Mouse (Mus musculus): Measurements from ENCODE around the gene Trim44.
A peak's percentile ranks its signal among the peaks of the same experiment; 100 is the strongest.

Trim44 gene

DNA sequence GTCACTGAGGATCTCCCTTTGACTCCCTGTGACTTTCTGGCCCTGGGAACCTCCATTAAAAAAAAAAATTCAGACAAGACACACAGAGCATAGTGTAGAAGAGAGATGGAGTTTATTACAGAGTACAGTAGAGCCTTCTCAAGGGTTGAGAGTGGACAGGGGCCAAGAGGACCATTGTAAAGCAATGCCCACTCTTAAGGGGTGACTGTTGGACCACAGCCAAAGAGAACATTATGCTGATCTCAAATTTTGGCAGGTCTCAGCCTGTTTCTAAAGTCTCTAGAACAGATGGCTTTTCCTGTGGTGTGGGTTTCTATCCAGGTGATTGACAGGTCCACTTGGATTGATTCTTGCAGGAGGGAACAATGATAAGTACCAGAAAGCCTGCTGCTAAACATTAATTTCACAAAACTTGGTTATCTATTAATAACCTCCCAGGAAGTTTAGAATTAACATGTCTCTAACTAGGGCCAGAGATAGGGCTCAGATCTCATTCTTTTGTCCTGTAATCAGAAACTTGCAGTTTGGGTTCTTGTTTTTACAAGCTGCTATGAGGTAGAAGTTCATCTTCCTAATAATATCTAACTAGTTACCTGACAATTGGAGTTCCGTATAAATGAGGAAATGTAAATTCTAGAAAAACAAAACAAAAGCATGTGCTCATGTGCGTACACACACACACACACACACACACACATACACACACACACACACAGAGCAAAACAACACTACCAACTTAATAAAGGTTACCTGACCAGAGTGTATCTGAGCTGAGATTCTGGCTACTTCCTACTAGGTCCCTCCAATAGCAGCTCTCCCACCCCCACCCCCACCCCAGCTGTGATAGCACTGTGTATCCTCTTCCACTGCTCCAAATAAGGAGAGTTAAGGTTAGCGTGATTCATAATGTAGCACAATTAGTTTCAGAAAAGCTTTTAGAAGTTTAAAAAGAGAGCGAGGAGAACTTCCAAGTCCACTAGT, 1.0 kb downstream of the Trim44 start:
- no peak for DNase-seq (ENCODE audit: low read depth, low spot score)

DNA sequence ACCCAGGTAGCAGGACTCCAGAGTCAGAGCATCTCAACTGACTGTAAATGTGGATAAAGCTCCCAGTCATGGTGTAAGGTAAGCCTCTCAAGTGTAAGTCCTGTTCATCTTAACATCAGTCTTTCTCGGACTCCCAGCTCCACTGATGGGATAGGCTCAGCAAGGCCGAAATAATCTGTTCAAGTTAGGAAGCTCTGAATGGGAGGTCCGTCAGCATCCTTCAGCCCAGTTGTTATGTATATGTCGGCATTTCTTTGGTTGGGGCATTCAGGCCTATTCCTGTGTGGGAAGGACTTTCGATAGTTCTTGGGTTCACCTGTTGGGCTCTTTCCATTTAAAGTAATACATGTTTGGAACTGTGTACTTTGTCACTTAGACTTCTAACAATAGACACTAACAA, 3.6 kb downstream of the Trim44 start:
- DNase-seq (ENCODE audit: low read depth, low spot score), result no peak

DNA sequence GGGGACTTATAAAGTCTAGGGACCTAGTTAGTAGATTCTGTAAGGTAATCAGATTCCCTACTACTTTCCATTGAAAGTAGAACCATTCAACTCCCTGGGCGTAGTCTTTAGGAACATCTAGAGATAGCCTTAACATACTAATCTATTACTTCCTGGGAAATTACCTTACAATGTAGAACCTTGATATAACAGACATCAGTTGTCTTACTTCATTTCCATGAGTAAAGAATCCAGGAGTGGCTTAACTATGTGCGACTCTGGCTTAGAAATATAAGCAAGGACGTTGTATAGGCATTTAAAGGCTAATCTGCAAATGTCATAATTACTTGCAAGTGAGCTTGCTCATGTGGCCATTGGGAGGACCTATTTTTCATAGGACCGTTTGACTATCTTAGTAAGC, 4.3 kb downstream of the Trim44 start:
- no peak for DNase-seq (ENCODE audit: low read depth, low spot score)

DNA sequence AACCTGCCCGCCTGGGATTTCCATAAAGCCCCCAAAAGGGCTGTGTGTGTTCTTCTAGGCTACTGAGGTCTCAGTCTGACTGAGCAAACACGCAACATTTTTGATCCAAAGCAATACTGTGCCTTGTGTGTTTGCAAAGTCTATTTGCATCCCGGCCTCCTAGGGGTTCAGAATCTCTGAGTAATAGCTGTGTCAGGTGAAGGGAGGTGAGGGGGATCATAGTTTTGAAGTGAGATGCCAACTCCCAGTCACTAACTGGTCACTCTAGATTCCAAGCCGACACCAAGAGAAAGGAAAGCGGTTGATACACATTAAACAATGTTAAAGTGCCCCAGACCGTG, 6.3 kb downstream of the Trim44 start:
- DNase-seq (ENCODE audit: low read depth, low spot score), result no peak

DNA sequence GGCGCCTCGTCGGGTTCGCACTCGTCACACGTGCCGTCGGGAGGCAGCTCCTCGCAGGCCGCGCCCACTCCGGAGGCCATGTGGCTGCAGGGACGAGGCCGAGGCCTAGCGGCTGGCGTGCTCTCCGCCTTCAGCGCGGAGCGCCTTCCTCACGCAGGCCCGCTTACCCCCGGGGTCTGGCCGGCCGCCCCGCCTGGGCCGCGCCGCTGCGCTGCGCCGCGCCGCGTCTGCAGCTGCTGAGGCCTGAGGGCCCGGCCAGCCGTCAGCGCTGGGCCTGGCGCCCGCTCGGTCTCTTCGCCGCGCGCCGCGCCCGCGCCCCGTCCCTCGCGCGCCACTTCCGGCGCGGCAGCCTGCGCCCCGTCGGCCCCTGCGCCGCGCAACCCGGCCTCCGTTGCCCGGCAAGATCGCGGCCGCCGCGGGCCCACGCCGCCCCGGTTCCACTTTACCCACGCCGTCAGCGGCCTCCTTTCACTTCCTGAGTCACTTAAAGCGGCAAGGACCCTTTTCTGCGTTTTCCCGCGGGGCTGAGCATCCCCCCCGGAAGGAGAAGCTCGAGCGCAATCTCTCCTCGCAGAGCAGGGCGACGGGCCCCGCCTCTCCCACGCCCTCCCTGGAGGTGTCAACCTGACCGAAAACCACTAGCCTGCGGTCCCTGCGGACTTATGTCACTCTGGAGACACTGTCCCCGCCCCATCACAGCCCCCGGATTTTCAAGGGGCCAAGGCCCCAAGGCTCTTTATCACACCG, 6.8 kb downstream of the Trim44 start:
- peak; percentile 15 for DNase-seq (ENCODE audit: low read depth, low spot score)

DNA sequence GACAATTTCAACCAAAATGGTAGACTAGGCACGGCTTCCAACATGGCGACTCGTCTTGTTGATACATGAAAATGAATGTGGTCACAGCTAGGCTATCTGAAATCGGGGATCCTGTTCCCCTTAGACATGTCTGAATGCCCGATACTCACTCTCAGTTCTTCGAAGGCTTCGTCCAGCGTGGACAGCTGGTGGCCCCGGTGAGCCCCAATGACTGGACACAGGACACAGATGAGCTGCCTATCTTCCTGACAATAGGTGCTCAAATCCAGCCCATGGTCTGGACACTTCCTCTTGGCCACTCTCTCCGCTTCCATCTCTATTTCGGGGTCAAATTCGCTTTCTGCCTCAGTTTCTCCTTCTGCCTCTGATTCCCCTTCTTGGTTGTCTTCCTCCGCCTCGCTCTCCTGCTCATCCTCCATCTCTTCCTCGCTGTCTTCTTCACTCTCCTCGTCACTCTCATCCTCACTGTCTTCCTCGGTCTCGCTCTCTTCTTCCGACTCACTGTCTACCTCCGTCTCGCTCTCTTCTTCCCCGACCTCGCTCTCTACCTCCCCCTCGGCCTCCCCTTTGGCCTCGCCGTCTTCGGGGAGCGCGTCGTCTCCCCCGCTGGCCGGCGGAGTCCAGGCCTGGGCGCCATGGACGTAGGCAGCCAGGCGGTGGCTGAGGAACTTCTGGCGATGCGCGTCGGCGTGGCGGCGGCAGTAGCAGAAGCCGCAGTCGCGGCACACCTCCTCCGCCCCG, 7.6 kb downstream of the Trim44 start:
- no peak for DNase-seq (ENCODE audit: low read depth, low spot score)

DNA sequence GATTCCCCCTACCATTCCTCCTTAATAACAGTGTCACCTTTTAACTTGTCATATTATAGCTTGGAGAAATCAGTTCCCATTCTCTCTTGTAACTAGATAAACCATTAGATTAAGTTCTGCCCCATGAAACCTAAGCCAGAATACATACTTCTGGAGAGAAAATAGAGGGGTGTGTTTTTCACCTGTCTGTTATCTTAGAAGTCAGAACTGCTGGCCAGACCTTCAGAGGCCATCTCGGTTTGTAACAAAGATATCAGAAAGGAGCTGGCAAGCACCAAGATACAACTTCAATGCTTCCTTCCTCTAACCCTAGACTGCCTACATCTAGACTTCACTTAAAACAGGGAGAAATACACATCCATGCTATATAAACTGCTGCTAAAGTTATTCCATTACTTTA, 11.1 kb downstream of the Trim44 start:
- DNase-seq (ENCODE audit: low read depth, low spot score), result no peak

DNA sequence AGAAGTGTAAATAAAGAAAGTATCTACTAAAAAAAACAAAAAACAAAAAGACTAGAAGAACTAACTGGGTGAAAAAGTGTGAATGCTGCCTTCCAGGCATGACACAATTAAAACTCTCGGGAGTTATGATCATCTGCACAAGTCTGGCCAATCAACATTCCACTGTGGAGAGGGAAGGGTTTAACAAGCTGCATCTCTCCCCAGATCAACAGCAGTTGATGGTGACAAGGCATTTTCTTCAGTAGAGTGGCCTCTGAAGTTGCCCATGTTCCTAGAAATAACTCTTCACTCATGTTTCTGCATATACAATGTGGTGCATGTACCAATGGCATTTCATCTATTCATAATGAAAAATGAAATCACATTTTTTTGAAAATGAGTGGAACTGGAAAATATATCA, 14.2 kb downstream of the Trim44 start:
- DNase-seq (ENCODE audit: low read depth, low spot score), result no peak

DNA sequence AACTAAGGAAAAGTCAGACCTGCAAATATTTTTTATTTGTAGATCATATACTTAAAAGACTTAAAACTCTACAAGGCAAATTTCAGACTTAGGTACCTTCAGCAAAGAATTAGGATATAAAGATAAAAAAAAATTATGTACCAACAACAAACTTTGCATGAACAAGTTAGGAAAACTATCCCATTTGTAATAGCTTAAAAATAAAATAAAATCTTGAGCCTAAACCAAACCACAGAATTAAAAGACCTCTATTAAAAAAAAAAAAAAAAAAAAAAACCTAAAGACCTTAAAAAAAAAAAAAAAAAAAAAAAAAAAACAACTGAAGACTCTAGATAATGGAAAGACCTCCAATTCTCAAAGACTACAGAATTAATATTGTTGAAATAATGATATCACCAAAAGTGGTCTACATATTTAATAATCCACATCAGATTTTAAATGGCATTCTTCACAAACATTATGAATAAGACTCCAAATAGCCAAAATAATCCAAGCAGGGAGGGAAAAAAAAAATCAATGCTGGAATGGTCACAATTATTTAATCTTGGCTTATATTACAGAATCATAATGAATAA, 22.2 kb downstream of the Trim44 start:
- no peak for DNase-seq (ENCODE audit: low read depth, low spot score)

DNA sequence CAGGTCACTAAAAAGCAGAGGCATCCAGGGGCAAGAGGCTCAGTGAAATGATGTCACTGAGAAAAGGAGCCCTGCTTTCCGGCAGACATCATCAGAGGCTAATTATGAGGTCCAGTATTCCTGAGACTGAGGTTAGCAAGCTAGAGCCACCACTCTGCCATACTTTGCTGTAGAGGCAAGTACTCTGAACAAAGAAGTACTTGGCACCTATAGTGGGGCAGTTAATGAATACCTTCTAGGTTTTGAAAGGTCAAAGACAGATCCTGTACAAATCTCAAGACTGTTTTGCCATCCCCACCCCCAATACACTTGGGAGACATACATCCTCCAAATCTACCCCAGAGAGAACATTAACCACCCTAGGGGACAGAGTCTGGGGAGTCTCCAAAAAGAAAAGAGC, 23.1 kb downstream of the Trim44 start:
- DNase-seq (ENCODE audit: low read depth, low spot score), result no peak

DNA sequence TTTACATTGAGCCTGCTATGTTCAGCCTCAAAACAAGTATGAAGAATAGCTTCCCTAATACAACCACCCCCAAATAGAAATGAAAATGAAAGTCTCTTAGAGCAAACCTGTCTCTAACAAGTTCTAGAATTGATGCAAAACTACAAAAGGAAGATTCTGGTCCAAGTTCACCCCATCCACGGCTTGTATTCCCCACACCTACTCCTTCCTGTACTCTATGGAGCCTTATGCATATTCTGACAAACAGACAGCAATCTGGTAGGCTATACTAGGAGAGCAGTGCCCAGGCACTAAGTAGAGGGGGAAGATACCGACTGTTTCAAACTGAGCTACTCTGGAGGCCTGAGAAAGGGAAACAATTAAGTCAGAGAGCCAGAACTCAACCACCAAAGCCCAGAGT, 23.6 kb downstream of the Trim44 start:
- DNase-seq (ENCODE audit: low read depth, low spot score), result no peak

DNA sequence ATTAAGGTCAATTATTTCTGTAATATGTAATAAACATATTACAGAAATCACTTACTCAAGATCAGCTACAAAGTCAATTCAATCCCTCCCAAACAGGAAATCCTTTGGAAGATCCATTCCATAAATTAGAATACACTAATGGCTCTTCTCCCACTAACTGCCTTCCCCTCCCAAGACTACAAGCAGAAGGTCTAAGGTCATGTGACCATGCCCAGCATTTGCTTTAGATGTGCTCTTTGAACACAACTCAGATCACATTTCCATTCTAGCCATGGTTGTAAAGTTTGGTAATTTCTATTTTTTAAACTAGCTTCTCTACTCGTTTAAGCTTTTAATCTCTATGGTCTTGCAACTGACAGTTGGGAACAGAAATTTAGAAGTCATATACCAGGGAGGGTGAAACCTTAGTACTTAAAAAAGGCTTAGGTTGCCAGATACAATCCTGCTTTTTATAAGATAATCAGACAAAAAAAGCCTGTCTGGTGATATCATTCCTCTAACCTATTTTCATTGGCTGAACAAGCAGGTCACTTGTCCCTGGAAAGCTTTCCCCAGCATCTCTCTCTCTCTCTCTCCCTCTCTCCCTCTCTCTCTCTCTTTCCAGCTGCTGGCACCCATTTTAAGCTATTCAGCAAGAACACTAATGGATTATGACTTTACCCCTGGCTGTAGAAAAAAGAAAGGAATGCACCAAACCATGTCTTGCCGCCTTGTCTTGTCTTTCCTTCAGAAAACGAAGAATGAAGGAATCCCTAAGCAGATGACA, 24.4 kb downstream of the Trim44 start:
- DNase-seq (ENCODE audit: low read depth, low spot score), result no peak

DNA sequence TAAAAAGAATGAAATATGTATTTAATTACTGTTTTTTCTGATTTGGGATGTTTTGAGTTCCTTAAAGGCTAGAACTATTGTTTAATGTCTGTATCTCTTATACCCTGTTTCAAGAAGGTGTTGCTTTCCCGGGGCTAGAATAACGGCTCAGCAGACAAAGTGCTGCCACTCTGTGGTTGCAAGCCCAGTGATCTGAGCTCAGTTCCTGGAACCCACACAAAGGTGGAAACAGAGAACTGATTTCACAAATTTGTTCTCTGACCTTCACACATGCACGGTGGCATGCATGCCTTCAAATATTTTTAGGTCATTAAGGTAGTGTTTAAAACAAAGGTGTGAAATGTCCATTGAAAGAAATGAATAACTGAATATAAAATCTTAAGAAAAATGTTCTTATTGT, 25.1 kb downstream of the Trim44 start:
- DNase-seq (ENCODE audit: low read depth, low spot score), result no peak

DNA sequence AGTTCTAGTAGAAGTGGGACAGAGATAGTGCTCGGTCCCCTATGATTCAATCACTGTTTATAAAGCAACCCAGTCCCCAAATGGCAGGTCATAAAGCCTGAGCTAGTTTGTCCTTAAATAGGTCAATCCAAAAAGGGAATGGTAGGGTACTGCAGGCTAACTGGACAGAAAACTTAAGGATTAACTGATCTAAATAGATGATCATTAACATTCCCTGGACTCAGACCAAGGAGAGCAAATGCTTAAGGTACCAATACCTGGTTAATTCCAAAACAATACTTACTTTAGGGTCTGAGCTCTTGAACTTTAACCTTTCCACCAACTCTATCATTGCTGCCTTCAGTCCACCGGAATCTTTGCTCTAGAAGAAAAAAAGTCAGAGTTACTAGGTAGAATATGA, 27.0 kb downstream of the Trim44 start:
- no peak for DNase-seq (ENCODE audit: low read depth, low spot score)

DNA sequence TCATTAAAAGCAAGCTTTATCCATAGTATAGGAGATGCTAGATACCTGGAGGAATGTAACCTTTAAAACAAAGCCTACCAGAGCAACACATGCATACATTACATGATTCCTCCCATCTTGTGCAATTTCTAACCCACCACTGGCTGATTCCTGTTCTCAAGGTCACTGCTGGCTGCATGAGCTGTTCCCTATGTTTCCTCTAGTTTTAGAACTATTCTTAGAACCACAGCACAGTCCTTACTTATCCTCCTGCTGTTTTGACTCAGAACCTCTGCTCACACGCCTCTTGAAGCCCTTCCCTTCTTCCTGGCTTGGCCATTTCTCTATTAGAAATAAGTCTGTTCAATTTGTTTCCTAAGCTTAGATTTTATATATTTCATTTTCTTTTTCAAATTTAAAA, 28.7 kb downstream of the Trim44 start:
- no peak for DNase-seq (ENCODE audit: low read depth, low spot score)

DNA sequence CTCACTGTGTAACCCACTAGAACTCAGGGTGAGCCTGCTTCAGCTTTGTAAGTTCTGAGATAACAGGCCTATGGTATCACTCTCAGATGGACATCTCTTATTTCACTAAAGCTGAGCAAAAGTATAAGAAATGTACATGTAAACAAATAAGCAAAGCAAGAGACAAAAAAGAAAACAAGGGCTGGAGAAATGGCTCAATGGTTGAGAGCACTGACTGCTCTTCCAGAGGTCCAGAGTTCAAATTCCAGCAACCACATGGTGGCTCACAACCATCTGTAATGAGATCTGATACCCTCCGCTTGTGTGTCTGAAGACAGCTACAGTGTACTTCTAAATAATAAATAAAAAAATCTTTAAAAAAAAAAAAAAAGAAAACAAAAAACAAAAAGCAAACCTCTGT, 29.2 kb downstream of the Trim44 start:
- no peak for DNase-seq (ENCODE audit: low read depth, low spot score)

DNA sequence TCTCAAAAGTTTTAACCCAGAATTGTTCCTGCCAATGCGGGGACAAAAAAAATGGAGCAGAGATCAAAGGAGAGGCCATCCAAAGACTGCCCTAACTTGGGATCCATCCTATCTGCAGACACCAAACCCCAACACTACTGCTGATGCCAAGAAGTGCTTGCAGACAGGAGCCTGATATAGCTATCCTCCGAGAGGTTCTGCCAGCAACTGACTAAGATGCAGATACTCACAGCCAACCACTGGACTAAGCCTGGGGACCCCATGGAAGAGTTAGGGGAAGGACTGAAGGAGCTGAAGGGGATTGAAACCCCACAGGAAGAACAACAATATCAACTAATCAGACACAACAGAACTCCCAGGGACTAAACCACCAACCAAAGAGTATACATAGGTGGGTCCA, 30.3 kb downstream of the Trim44 start:
- DNase-seq (ENCODE audit: low read depth, low spot score), result no peak

DNA sequence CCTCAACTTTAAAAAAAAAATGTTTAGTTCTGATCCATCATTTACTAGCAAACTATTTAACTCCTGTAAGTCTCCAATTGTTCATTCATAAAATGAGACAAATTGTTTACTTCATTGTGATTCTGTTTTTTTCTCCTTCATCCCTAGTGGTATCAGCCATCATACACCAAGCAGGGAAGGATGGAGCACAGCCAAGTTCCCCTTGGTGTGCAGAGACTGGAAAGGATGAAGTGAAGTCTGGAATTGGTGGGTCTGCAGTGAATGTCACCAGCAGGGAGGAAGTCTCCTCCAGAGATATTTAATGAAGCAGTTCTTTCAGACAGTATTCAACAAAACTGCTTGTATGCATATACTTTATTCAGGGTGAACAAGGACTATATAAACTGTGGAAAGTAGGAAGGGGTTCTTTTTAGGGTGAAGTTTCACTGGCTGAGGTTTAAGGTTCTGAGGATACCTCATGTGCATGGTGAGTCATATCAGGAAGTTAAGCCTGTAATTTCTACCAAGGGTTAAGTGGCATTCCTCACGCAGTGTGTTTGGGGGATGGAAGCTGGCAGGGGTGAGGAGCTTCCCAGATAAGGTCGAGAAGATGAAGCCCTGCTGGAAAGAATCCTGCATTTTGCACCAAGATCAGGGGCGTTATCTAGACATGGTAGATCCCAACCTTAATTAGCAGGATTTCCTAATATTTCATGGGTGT, 34.1 kb downstream of the Trim44 start:
- DNase-seq (ENCODE audit: low read depth, low spot score), result no peak

DNA sequence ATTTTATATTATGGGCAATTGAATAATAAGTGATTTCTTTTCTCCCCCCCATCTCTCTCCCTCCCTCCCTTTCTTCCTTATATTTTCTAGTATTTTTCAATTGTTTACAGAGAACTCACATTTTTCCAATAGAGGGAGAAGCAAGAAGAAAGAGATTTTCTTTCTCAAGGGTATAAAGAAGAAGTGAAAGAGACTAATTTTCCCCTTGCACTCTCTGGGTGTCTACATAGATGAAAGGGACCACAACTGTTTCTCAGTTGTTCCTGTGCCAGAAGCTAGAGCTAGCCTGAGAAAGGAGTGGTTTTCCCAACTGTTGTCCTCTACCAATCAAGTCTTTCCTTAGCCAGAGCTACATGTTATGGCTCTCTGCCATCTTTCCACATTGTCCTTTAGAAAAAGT, 34.9 kb downstream of the Trim44 start:
- DNase-seq (ENCODE audit: low read depth, low spot score), result no peak

DNA sequence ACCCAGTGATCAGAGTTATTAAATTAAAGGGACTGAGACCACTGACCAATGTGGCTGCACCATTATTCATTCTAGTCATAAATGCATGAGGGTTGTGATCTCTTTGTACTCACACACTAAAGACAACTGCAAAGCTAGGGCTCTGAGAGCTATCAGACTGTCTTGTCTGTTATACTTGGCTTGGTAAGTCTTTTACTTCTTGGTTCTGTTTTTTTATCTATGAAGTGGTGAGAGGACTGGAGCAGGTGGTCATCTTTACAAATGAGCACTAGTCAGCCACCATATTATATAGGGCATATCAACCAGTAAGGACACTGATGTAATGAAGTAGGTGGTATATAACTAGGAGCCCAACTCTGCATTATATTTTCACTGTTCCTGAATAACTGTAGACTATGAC, 36.3 kb downstream of the Trim44 start:
- no peak for DNase-seq (ENCODE audit: low read depth, low spot score)
